Comparison of ENCODE assay signal across 9 mouse cellular contexts in genomic region chr19:53325578-53326295, GRCm38 (mm10). TPM values are rescaled to one million over a fixed set of nuclear protein-coding genes. Genes with fewer than 3 reads are reported as not detected.
DNase-seq lines count a peak whose midpoint lies in the region; ATAC-seq and TF ChIP-seq lines count a peak whose summit lies in the region.
"Had no signal": no experiment of that assay in that cellular context is flagged by ENCODE, and none has a peak within 500 bp of the region (broad histone marks: within the 10 kb centered on the region; RNA-seq: fewer than 3 reads in every experiment).

No protein-coding gene starts in this region.

- H3K27me3 ChIP-seq in hindbrain, embryonic 16.5 days (replicated peaks; ENCODE audit: control insufficient read depth, insufficient read depth, low read length) = no peaks in the 10 kb centered on the region

- WGBS in hindbrain, embryonic 16.5 days = 11% methylated on average over 27 of the region's 27 CpGs

- no peaks in the 10 kb centered on the region for H3K9me3 ChIP-seq in hindbrain, embryonic 16.5 days (ENCODE audit: control insufficient read depth, low read length)

- peak; percentile 57 for ATAC-seq in common myeloid progenitor, adult 5-6 weeks (replicated peaks; ENCODE audit: low read depth, poor library complexity, severe bottlenecking)
- peak; percentile 9; the same call in 1 of the 2 replicates for ATAC-seq in hindbrain, embryonic 16.5 days

- peak overlapping the region; percentile 69 for H3K4me3 ChIP-seq in gastrocnemius, adult 2 months
- peak overlapping the region; percentile 38 for H3K4me3 ChIP-seq in hindbrain, embryonic 16.5 days (ENCODE audit: low read length)

- intact Hi-C loops in gastrocnemius, adult 2 months (cut with DNase I) = no loop called here
- intact Hi-C loops in left cerebral cortex, postnatal 25 days (cut with DNase I) = loop anchor here (5.0 kb wide), 1 partner anchor 183 kb away; the partner anchor contains the start of gene Add3

- peak overlapping the region; percentile 92 for H3K27ac ChIP-seq in gastrocnemius, adult 2 months
- peak overlapping the region; percentile 56 for H3K27ac ChIP-seq in hindbrain, embryonic 16.5 days (ENCODE audit: low read depth, low read length)

- DNase-seq in thymus, postnatal 14 days = peak; percentile 23
- DNase-seq in thymus, adult 18-20 months = no peak
- DNase-seq in gastrocnemius, adult 2 months = peak; percentile 86
- DNase-seq in left cerebral cortex, postnatal 25 days (ENCODE audit: low spot score in 2 of 2) = peak; percentile 72 to 95
- peak; percentile 68 for DNase-seq in mesoderm, embryonic 11.5 days (ENCODE audit: low read depth, low spot score)
- DNase-seq in spleen, postnatal 14 days (ENCODE audit: low spot score in 2 of 2) = peak; percentile 44 to 58

- H3K4me1 ChIP-seq in hindbrain, embryonic 16.5 days (ENCODE audit: control insufficient read depth, insufficient read depth, low read depth, low read length) = peaks cover 18% of the 10 kb centered on the region

- peak overlapping the region; percentile 66 for H3K4me2 ChIP-seq in hindbrain, embryonic 16.5 days (ENCODE audit: low read length)

- H3K9ac ChIP-seq in hindbrain, embryonic 16.5 days (ENCODE audit: low read depth, low read length) = peak overlapping the region; percentile 58

- no peak for TF ChIP-seq CTCF in gastrocnemius, adult 2 months (IDR thresholded peaks at IDR 0.05)

- H3K36me3 ChIP-seq in hindbrain, embryonic 16.5 days (ENCODE audit: control insufficient read depth, insufficient read depth, low read length) = no peaks in the 10 kb centered on the region

RNA-seq across cellular contexts. Expression of gene Mxi1, which starts 15.4 kb away (rescaled TPM):
- 44.2 and 48.8 TPM in 2 replicates for total RNA-seq in common myeloid progenitor, adult 5-6 weeks (2017)
- total RNA-seq in gastrocnemius, adult 2 months (2021) = 10 to 100 TPM; 38.1 to 53.6 TPM
- polyA plus RNA-seq in hindbrain, embryonic 16.5 days (2015; fragmentation: Nextera tagmentation; extraction: Ambion mirVana) = 18.9 and 27.8 TPM in 2 replicates
- 10 to 100 TPM; 84.1 to 84.2 TPM for total RNA-seq in left cerebral cortex, postnatal 25 days (2021)

RNA-seq across cellular contexts. Expression of gene Gm10197, which starts 45.8 kb away (rescaled TPM):
- total RNA-seq in common myeloid progenitor, adult 5-6 weeks (2017) = not detected in 2 replicates
- not detected for total RNA-seq in gastrocnemius, adult 2 months (2021)
- not detected in 2 replicates for polyA plus RNA-seq in hindbrain, embryonic 16.5 days (2015; fragmentation: Nextera tagmentation; extraction: Ambion mirVana)
- not detected for total RNA-seq in left cerebral cortex, postnatal 25 days (2021)
- total RNA-seq: adrenal gland, postnatal 4 days had no signal

Comparison
In these comparisons a context has a peak if more than half of its experiments do, and no peak if none do; other contexts are left out.
1. DNase-seq: peak in thymus, postnatal 14 days (single experiment), gastrocnemius, adult 2 months (single experiment), left cerebral cortex, postnatal 25 days (2 of 2), mesoderm, embryonic 11.5 days (single experiment) and spleen, postnatal 14 days (2 of 2); none in thymus, adult 18-20 months (0 of 2).